Mouse (Mus musculus): ENCODE results near the gene Mia3. TPM values are rescaled to one million over a fixed set of nuclear protein-coding genes. Genes with fewer than 3 reads are reported as not detected.

The Mia3 gene
- polyA plus RNA-seq, 1 experiment: 48.1 TPM

DNA sequence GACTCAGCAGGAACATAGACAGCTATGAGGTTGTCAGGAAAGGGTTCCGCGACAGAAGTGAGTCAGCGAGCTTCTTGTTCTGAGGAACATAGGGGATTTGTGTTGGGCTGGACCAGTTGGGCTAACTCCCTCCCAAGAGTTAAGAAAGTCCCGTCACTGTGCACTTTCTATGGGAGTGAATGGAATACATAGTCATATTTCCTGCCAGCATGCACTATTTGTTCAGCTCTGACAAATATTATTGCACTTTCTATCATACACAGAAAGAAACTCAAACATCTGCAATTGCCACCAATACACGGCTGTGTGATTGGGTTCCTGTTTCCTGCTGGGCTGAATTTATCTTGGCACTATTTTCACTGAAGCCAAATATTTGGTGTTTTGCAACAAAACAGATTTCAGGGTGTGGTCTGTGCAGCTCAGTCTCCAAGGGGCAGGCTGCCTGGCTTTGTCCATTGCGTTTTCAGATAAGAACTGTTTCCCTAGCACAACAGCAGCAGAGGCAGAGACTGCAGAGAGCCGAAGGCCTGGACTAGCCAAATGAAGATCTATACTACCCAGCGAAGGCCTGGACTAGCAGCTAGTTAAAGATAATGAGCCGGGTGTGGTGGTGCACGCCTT is 9.1 kb upstream of the Mia3 start:
- H3ac ChIP-seq (ENCODE audit: control insufficient read depth, insufficient read length): no peak overlapping the region
- TF ChIP-seq POLR2AphosphoS2 (IDR thresholded peaks at IDR 0.05; ENCODE audit: insufficient read length, low read depth): no peak
- TF ChIP-seq MAX (IDR thresholded peaks at IDR 0.05; ENCODE audit: low read depth): no peak
- TF ChIP-seq TCF12 (IDR thresholded peaks at IDR 0.05; ENCODE audit: insufficient read depth, poor library complexity, severe bottlenecking): no peak
- TF ChIP-seq TCF3 (IDR thresholded peaks at IDR 0.05; ENCODE audit: insufficient read length, low read depth): no peak
- TF ChIP-seq USF1 (IDR thresholded peaks at IDR 0.05; ENCODE audit: low read depth): no peak
- TF ChIP-seq MYOD1 (IDR thresholded peaks at IDR 0.05; ENCODE audit: control insufficient read depth in 1 of 3, insufficient read length in 2 of 3, low read depth in 2 of 3): no peak
- no peak for TF ChIP-seq CEBPB (IDR thresholded peaks at IDR 0.05; ENCODE audit: insufficient read depth, poor library complexity, severe bottlenecking)
- no peak for TF ChIP-seq POLR2A (IDR thresholded peaks at IDR 0.05; ENCODE audit: insufficient read length, low read depth)
- no peaks in the 10 kb centered on the region for H3K79me2 ChIP-seq (ENCODE audit: control insufficient read depth, insufficient read depth)
- no peak overlapping the region for H3K4me2 ChIP-seq (ENCODE audit: low read depth)
- H3K36me3 ChIP-seq (ENCODE audit: control insufficient read depth, insufficient read depth): no peaks in the 10 kb centered on the region
- no peak overlapping the region for H3K4me3 ChIP-seq
- H3K27me3 ChIP-seq (ENCODE audit: control insufficient read depth, insufficient read depth, insufficient read length): no peaks in the 10 kb centered on the region

DNA sequence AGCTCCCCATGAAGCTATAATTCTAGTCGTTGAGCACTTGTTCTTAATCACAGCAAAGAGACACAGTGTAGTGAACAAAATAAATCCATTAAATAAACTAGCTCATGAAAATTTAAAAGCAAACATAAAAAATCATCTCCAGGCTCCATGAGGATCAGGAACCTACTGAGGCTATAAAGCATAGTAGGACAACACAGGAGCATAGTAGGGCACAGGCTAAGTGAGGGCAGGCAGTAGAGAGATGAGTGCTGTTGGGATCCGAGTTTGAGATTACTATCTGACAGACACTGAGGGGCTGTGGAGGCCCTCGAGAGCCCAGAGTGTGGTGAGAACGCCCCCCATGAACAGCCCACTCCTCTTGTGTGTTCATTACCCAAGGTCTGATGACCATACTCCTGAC is 7.7 kb upstream of the Mia3 start:
- Histone ChIP-seq H3K79me2 (ENCODE audit: control insufficient read depth, insufficient read depth) (no peaks in the 10 kb centered on the region), H3K4me2 (ENCODE audit: low read depth) (no peak overlapping the region), H3K36me3 (ENCODE audit: control insufficient read depth, insufficient read depth) (no peaks in the 10 kb centered on the region), H3ac (ENCODE audit: control insufficient read depth, insufficient read length) (no peak overlapping the region), H3K27me3 (ENCODE audit: control insufficient read depth, insufficient read depth, insufficient read length) (no peaks in the 10 kb centered on the region), H3K4me3 (no peak overlapping the region)
- TF ChIP-seq REST (IDR thresholded peaks at IDR 0.05; ENCODE audit: insufficient read depth, insufficient read length): no peak

DNA sequence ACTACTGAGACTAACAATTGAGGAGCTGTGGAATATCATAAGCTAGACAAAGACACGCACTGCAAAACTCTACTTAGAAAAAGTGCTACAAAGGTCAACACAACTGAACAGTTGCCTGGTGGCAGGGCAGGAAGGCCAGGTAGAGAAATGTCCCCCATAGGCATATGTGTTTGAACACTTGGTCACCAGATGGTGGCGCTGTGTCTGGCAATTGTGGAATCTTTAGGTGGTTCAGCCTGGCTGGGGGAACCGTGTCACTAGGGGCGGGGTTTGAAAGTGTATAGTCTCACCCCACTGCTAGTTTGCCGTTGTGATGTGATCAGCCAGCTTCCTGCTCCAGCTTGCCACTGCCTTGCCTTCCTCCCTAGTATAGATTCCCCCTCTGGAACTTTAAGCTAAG is 5.4 kb upstream of the Mia3 start:
- no peaks in the 10 kb centered on the region for H3K36me3 ChIP-seq (ENCODE audit: control insufficient read depth, insufficient read depth)
- H3K27me3 ChIP-seq (ENCODE audit: control insufficient read depth, insufficient read depth, insufficient read length): no peaks in the 10 kb centered on the region
- no peaks in the 10 kb centered on the region for H3K79me2 ChIP-seq (ENCODE audit: control insufficient read depth, insufficient read depth)
- TF ChIP-seq CEBPB (IDR thresholded peaks at IDR 0.05; ENCODE audit: insufficient read depth, poor library complexity, severe bottlenecking): no peak
- TF ChIP-seq TCF3 (IDR thresholded peaks at IDR 0.05; ENCODE audit: insufficient read length, low read depth): no peak
- no peak for TF ChIP-seq MYOG (IDR thresholded peaks at IDR 0.05; ENCODE audit: control insufficient read depth in 1 of 3, insufficient read depth in 1 of 3, insufficient read length in 2 of 3, low read depth in 2 of 3)
- TF ChIP-seq POLR2AphosphoS2 (IDR thresholded peaks at IDR 0.05; ENCODE audit: insufficient read length, low read depth): no peak
- no peak overlapping the region for H3ac ChIP-seq (ENCODE audit: control insufficient read depth, insufficient read length)
- no peak overlapping the region for H3K4me3 ChIP-seq
- no peak overlapping the region for H3K4me2 ChIP-seq (ENCODE audit: low read depth)

DNA sequence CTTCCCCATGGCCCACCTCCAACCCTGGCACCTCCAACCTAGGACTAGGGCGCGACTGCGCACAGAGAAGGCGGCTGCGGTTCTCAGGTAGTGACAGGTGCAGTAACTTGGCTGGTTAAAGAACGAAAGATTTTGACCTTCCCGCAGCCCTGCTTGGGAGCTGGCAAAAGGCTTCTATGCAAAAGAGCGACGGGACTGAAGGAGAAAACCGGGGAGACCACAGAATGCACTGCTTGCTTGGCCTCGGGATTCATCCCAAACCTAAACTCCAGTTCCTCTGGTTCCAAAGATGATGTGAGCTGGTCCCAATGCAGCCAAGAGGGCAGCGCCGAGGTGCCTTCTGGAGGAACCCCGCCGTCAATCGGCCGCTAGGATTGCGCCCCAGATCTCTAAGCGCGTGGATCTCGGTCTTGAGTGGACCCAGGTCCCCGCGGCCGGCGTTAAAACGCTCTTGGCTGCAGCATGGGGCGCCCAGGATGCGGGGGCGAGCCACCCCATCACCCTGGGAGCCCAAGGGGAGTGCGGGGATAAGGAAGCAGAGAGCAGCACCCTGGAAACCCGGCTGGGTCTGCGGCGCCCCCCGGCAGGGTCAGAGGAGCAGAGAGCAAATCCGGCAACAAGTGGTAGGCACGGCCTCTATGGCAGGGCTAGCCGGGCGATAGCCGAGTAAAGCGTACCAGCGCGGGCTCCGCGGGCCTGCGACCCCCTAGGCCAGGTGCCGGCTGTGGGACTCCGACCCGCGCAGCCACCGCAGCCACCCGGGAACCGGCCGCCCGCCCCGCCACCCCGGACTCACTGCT is 552 bp downstream of the Mia3 start:
- TF ChIP-seq MYOD1 (IDR thresholded peaks at IDR 0.05; ENCODE audit: control insufficient read depth in 1 of 3, insufficient read length in 2 of 3, low read depth in 2 of 3): no peak
- no peak for TF ChIP-seq MAX (IDR thresholded peaks at IDR 0.05; ENCODE audit: low read depth)
- no peak for TF ChIP-seq E2F4 (IDR thresholded peaks at IDR 0.05; ENCODE audit: insufficient read depth)
- no peak for TF ChIP-seq TCF12 (IDR thresholded peaks at IDR 0.05; ENCODE audit: insufficient read depth, poor library complexity, severe bottlenecking)
- TF ChIP-seq TCF3 (IDR thresholded peaks at IDR 0.05; ENCODE audit: insufficient read length, low read depth): no peak
- no peak for TF ChIP-seq POLR2A (IDR thresholded peaks at IDR 0.05; ENCODE audit: insufficient read length, low read depth)
- TF ChIP-seq MYOG (IDR thresholded peaks at IDR 0.05; ENCODE audit: control insufficient read depth in 1 of 3, insufficient read depth in 1 of 3, insufficient read length in 2 of 3, low read depth in 2 of 3): no peak
- no peak for TF ChIP-seq CEBPB (IDR thresholded peaks at IDR 0.05; ENCODE audit: insufficient read depth, poor library complexity, severe bottlenecking)
- no peak for TF ChIP-seq REST (IDR thresholded peaks at IDR 0.05; ENCODE audit: insufficient read depth, insufficient read length)
- Histone ChIP-seq H3K79me2 (ENCODE audit: control insufficient read depth, insufficient read depth) (peaks cover 21% of the 10 kb centered on the region), H3K4me3 (peak overlapping the region; percentile 69), H3ac (ENCODE audit: control insufficient read depth, insufficient read length) (peak overlapping the region; percentile 40), H3K27me3 (ENCODE audit: control insufficient read depth, insufficient read depth, insufficient read length) (no peaks in the 10 kb centered on the region), H3K4me2 (ENCODE audit: low read depth) (peak overlapping the region; percentile 73), H3K36me3 (ENCODE audit: control insufficient read depth, insufficient read depth) (peaks cover 5% of the 10 kb centered on the region)

DNA sequence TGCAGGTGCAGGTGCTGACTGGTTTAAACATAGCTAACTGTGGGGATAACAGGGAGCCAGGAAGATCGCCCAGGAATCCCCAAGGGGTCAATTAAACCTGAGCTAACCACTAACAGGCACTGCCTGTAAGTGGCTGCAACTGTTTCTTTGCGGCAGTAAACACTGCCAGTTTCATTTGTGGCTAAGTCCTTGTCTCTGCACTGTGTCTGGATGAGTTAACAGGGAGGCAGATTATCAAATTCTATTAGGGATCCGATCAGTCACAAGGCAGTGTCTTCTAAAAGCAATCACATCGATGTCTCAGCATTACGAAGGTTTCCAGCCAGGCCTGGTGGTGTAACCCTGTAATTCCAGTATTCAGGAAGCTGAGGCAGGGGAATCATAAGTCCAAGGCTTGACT is 3.0 kb downstream of the Mia3 start:
- no peak for TF ChIP-seq E2F4 (IDR thresholded peaks at IDR 0.05; ENCODE audit: insufficient read depth)
- no peak for TF ChIP-seq POLR2AphosphoS2 (IDR thresholded peaks at IDR 0.05; ENCODE audit: insufficient read length, low read depth)
- TF ChIP-seq POLR2A (IDR thresholded peaks at IDR 0.05; ENCODE audit: insufficient read length, low read depth): no peak
- no peak for TF ChIP-seq CEBPB (IDR thresholded peaks at IDR 0.05; ENCODE audit: insufficient read depth, poor library complexity, severe bottlenecking)
- no peak for TF ChIP-seq SRF (IDR thresholded peaks at IDR 0.05; ENCODE audit: control insufficient read depth, insufficient read length, low read depth)
- TF ChIP-seq MAX (IDR thresholded peaks at IDR 0.05; ENCODE audit: low read depth): no peak
- no peak for TF ChIP-seq TCF3 (IDR thresholded peaks at IDR 0.05; ENCODE audit: insufficient read length, low read depth)
- TF ChIP-seq TCF12 (IDR thresholded peaks at IDR 0.05; ENCODE audit: insufficient read depth, poor library complexity, severe bottlenecking): no peak
- TF ChIP-seq MYOD1 (IDR thresholded peaks at IDR 0.05; ENCODE audit: control insufficient read depth in 1 of 3, insufficient read length in 2 of 3, low read depth in 2 of 3): no peak
- no peak for TF ChIP-seq MYOG (IDR thresholded peaks at IDR 0.05; ENCODE audit: control insufficient read depth in 1 of 3, insufficient read depth in 1 of 3, insufficient read length in 2 of 3, low read depth in 2 of 3)
- no peaks in the 10 kb centered on the region for H3K27me3 ChIP-seq (ENCODE audit: control insufficient read depth, insufficient read depth, insufficient read length)

More for the DNA sequence above, 3.0 kb downstream of the Mia3 start:
- Histone ChIP-seq H3K36me3 (ENCODE audit: control insufficient read depth, insufficient read depth) (peaks cover 16% of the 10 kb centered on the region), H3K4me3 (no peak overlapping the region), H3K4me2 (ENCODE audit: low read depth) (no peak overlapping the region), H3ac (ENCODE audit: control insufficient read depth, insufficient read length) (no peak overlapping the region), H3K79me2 (ENCODE audit: control insufficient read depth, insufficient read depth) (peaks cover 21% of the 10 kb centered on the region)

Measured in myocyte (in vitro differentiated cells).